Comparison of ENCODE assay signal across 35 mouse cellular contexts in genomic region chr12:36044691-36045090, GRCm38 (mm10). TPM values are rescaled to one million over a fixed set of nuclear protein-coding genes. Genes with fewer than 3 reads are reported as not detected.
"Had no signal": no experiment of that assay in that cellular context is flagged by ENCODE, and none has a peak within 500 bp of the region (broad histone marks: within the 10 kb centered on the region; RNA-seq: fewer than 3 reads in every experiment).

No protein-coding gene starts in this region.

- H3K4me1 ChIP-seq: embryonic facial prominence, embryonic 15.5 days had no signal

- H3K4me2 ChIP-seq: embryonic facial prominence, embryonic 12.5 days; embryonic facial prominence, embryonic 13.5 days; embryonic facial prominence, embryonic 15.5 days; forebrain, embryonic 12.5 days; forebrain, embryonic 13.5 days; forebrain, embryonic 15.5 days had no signal

- H3K9me3 ChIP-seq: embryonic facial prominence, embryonic 10.5 days; embryonic facial prominence, embryonic 12.5 days; embryonic facial prominence, embryonic 13.5 days; embryonic facial prominence, embryonic 15.5 days; forebrain, embryonic 10.5 days; forebrain, embryonic 12.5 days; forebrain, embryonic 13.5 days; forebrain, embryonic 15.5 days had no signal

- H3K36me3 ChIP-seq: embryonic facial prominence, embryonic 10.5 days; embryonic facial prominence, embryonic 12.5 days; embryonic facial prominence, embryonic 13.5 days; embryonic facial prominence, embryonic 15.5 days; forebrain, embryonic 10.5 days; forebrain, embryonic 12.5 days; forebrain, embryonic 15.5 days had no signal

- H3K4me3 ChIP-seq: embryonic facial prominence, embryonic 10.5 days; embryonic facial prominence, embryonic 12.5 days; embryonic facial prominence, embryonic 13.5 days; embryonic facial prominence, embryonic 15.5 days; erythroblast, embryonic 14.5 days; forebrain, embryonic 10.5 days; forebrain, embryonic 12.5 days; forebrain, embryonic 13.5 days; forebrain, embryonic 15.5 days; gastrocnemius, adult 2 months; heart, adult 2 months had no signal

- H3K9ac ChIP-seq: embryonic facial prominence, embryonic 12.5 days; embryonic facial prominence, embryonic 13.5 days; embryonic facial prominence, embryonic 15.5 days; forebrain, embryonic 12.5 days; forebrain, embryonic 13.5 days; forebrain, embryonic 15.5 days; forebrain, postnatal 0 days had no signal

- H3K27ac ChIP-seq: embryonic facial prominence, embryonic 10.5 days; embryonic facial prominence, embryonic 12.5 days; embryonic facial prominence, embryonic 13.5 days; embryonic facial prominence, embryonic 15.5 days; forebrain, embryonic 10.5 days; forebrain, embryonic 12.5 days; forebrain, embryonic 13.5 days; forebrain, embryonic 15.5 days; gastrocnemius, adult 2 months; heart, adult 2 months had no signal

- DNase-seq: cerebellum, adult 2 months; cerebellum, adult 8-10 months; cerebellum, adult 9-10 months; cerebellum, adult 9-11 months; cerebellum, postnatal 10 days; cerebellum, postnatal 14 days; cerebellum, postnatal 25 days; cerebellum, postnatal 36 days; embryo, embryonic 11 days; forebrain, postnatal 0 days; gastrocnemius, adult 2 months; gastrocnemius, postnatal 10 days; gastrocnemius, postnatal 14 days; gastrocnemius, postnatal 25 days; gastrocnemius, postnatal 36 days; heart, adult 18-20 months; heart, adult 2 months had no signal

- H3K27me3 ChIP-seq: embryonic facial prominence, embryonic 15.5 days; forebrain, embryonic 13.5 days; forebrain, embryonic 15.5 days had no signal

- ATAC-seq: forebrain, embryonic 13.5 days; forebrain, embryonic 14.5 days; forebrain, embryonic 15.5 days; forebrain, embryonic 16.5 days; forebrain, postnatal 0 days had no signal

RNA-seq across cellular contexts. Expression of gene Agr2, which starts 52.0 kb away (rescaled TPM):
- total RNA-seq: common myeloid progenitor, adult 5-6 weeks; forebrain, postnatal 0 days; gastrocnemius, adult 18-20 months; gastrocnemius, adult 2 months; gastrocnemius, adult 8-10 months; gastrocnemius, postnatal 10 days; gastrocnemius, postnatal 14 days; gastrocnemius, postnatal 25 days; gastrocnemius, postnatal 36 days; gastrocnemius, postnatal 4 days; granulocyte monocyte progenitor cell, adult 5-6 weeks; heart, adult 2 months had no signal
- polyA plus RNA-seq: cerebellum, adult 2 months; embryonic facial prominence, embryonic 10.5 days; embryonic facial prominence, embryonic 11.5 days; erythroblast, embryonic 14.5 days; forebrain, embryonic 10.5 days; forebrain, embryonic 11.5 days; forebrain, embryonic 14.5 days; forebrain, embryonic 15.5 days; forebrain, embryonic 16.5 days had no signal
